Mouse (Mus musculus): ENCODE data around the gene Yeats4.

Yeats4 gene

GRCm38 (mm10) chr10:117225094-117225493, 787 bp upstream of the Yeats4 start:
- Histone ChIP-seq H3K4me1 (replicated peaks; ENCODE audit: low read depth, low read length) (peaks cover 51% of the 10 kb centered on the region), H3K36me3 (ENCODE audit: insufficient read depth, low read length) (peaks cover 29% of the 10 kb centered on the region), H3K27me3 (ENCODE audit: insufficient read depth, low read length) (no peaks in the 10 kb centered on the region), H3K9me3 (ENCODE audit: low read length) (no peaks in the 10 kb centered on the region), H3K4me3 (replicated peaks; ENCODE audit: low read length) (peak overlapping the region; percentile 90)
- no peak for TF ChIP-seq POU5F1 (IDR thresholded peaks at IDR 0.05; ENCODE audit: borderline replicate concordance, low read length)
- TF ChIP-seq NANOG (IDR thresholded peaks at IDR 0.05; ENCODE audit: borderline replicate concordance, low read length), result no peak
- no peak; the same call in 1 of the 2 replicates for TF ChIP-seq CTCF (conservative IDR thresholded peaks at IDR 0.05; ENCODE audit: low read length)

GRCm38 (mm10) chr10:117223758-117224101, 577 bp downstream of the Yeats4 start:
- peaks cover 39% of the 10 kb centered on the region for H3K4me1 ChIP-seq (replicated peaks; ENCODE audit: low read depth, low read length)
- H3K36me3 ChIP-seq (ENCODE audit: insufficient read depth, low read length), result peaks cover 40% of the 10 kb centered on the region
- H3K27me3 ChIP-seq (ENCODE audit: insufficient read depth, low read length), result no peaks in the 10 kb centered on the region
- peak overlapping the region; percentile 90 for H3K4me3 ChIP-seq (replicated peaks; ENCODE audit: low read length)
- TF ChIP-seq CTCF (conservative IDR thresholded peaks at IDR 0.05; ENCODE audit: low read length) (no peak), POU5F1 (IDR thresholded peaks at IDR 0.05; ENCODE audit: borderline replicate concordance, low read length) (no peak), NANOG (IDR thresholded peaks at IDR 0.05; ENCODE audit: borderline replicate concordance, low read length) (no peak)
- no peaks in the 10 kb centered on the region for H3K9me3 ChIP-seq (ENCODE audit: low read length)

- Histone ChIP-seq H3K9me3 (ENCODE audit: low read length) (no peaks in the 10 kb centered on the region), H3K4me3 (replicated peaks; ENCODE audit: low read length) (peak overlapping the region; percentile 90), H3K27me3 (ENCODE audit: insufficient read depth, low read length) (no peaks in the 10 kb centered on the region), H3K36me3 (ENCODE audit: insufficient read depth, low read length) (peaks cover 49% of the 10 kb centered on the region), H3K4me1 (replicated peaks; ENCODE audit: low read depth, low read length) (peaks cover 47% of the 10 kb centered on the region)
- no peak for TF ChIP-seq CTCF (conservative IDR thresholded peaks at IDR 0.05; ENCODE audit: low read length)
- no peak for TF ChIP-seq NANOG (IDR thresholded peaks at IDR 0.05; ENCODE audit: borderline replicate concordance, low read length)
- no peak for TF ChIP-seq POU5F1 (IDR thresholded peaks at IDR 0.05; ENCODE audit: borderline replicate concordance, low read length)
Observed at GRCm38 (mm10) chr10:117222821-117223220, 1.5 kb downstream of the Yeats4 start.

GRCm38 (mm10) chr10:117218351-117218750, 6.0 kb downstream of the Yeats4 start:
- H3K27me3 ChIP-seq (ENCODE audit: insufficient read depth, low read length), result no peaks in the 10 kb centered on the region
- H3K9me3 ChIP-seq (ENCODE audit: low read length), result no peaks in the 10 kb centered on the region
- TF ChIP-seq CTCF (conservative IDR thresholded peaks at IDR 0.05; ENCODE audit: low read length), result no peak
- no peak for TF ChIP-seq NANOG (IDR thresholded peaks at IDR 0.05; ENCODE audit: borderline replicate concordance, low read length)
- TF ChIP-seq POU5F1 (IDR thresholded peaks at IDR 0.05; ENCODE audit: borderline replicate concordance, low read length), result no peak

GRCm38 (mm10) chr10:117217246-117217840, 7.0 kb downstream of the Yeats4 start:
- Histone ChIP-seq H3K36me3 (ENCODE audit: insufficient read depth, low read length) (peaks cover 87% of the 10 kb centered on the region), H3K9me3 (ENCODE audit: low read length) (no peaks in the 10 kb centered on the region), H3K27me3 (ENCODE audit: insufficient read depth, low read length) (no peaks in the 10 kb centered on the region), H3K4me1 (replicated peaks; ENCODE audit: low read depth, low read length) (peaks cover 44% of the 10 kb centered on the region), H3K4me3 (replicated peaks; ENCODE audit: low read length) (no peak overlapping the region)
- TF ChIP-seq NANOG (IDR thresholded peaks at IDR 0.05; ENCODE audit: borderline replicate concordance, low read length) (no peak), POU5F1 (IDR thresholded peaks at IDR 0.05; ENCODE audit: borderline replicate concordance, low read length) (no peak)

More at GRCm38 (mm10) chr10:117218351-117218750, 6.0 kb downstream of the Yeats4 start:
- Histone ChIP-seq H3K4me1 (replicated peaks; ENCODE audit: low read depth, low read length) (peaks cover 54% of the 10 kb centered on the region), H3K36me3 (ENCODE audit: insufficient read depth, low read length) (peaks cover 88% of the 10 kb centered on the region), H3K4me3 (replicated peaks; ENCODE audit: low read length) (no peak overlapping the region)

- peaks cover 81% of the 10 kb centered on the region for H3K36me3 ChIP-seq (ENCODE audit: insufficient read depth, low read length)
- H3K9me3 ChIP-seq (ENCODE audit: low read length), result no peaks in the 10 kb centered on the region
- no peak overlapping the region for H3K4me3 ChIP-seq (replicated peaks; ENCODE audit: low read length)
- peak; percentile 94 for TF ChIP-seq CTCF (conservative IDR thresholded peaks at IDR 0.05; ENCODE audit: low read length)
- no peak for TF ChIP-seq NANOG (IDR thresholded peaks at IDR 0.05; ENCODE audit: borderline replicate concordance, low read length)
- no peaks in the 10 kb centered on the region for H3K27me3 ChIP-seq (ENCODE audit: insufficient read depth, low read length)
- peaks cover 39% of the 10 kb centered on the region for H3K4me1 ChIP-seq (replicated peaks; ENCODE audit: low read depth, low read length)
Observed at GRCm38 (mm10) chr10:117216793-117217192, 7.5 kb downstream of the Yeats4 start.

GRCm38 (mm10) chr10:117216132-117216495, 8.2 kb downstream of the Yeats4 start:
- TF ChIP-seq CTCF (conservative IDR thresholded peaks at IDR 0.05; ENCODE audit: low read length), result no peak
- TF ChIP-seq POU5F1 (IDR thresholded peaks at IDR 0.05; ENCODE audit: borderline replicate concordance, low read length), result no peak
- no peak for TF ChIP-seq NANOG (IDR thresholded peaks at IDR 0.05; ENCODE audit: borderline replicate concordance, low read length)
- peaks cover 35% of the 10 kb centered on the region for H3K4me1 ChIP-seq (replicated peaks; ENCODE audit: low read depth, low read length)
- H3K27me3 ChIP-seq (ENCODE audit: insufficient read depth, low read length), result no peaks in the 10 kb centered on the region
- H3K36me3 ChIP-seq (ENCODE audit: insufficient read depth, low read length), result peaks cover 74% of the 10 kb centered on the region
- no peak overlapping the region for H3K4me3 ChIP-seq (replicated peaks; ENCODE audit: low read length)
- H3K9me3 ChIP-seq (ENCODE audit: low read length), result no peaks in the 10 kb centered on the region

- TF ChIP-seq NANOG (IDR thresholded peaks at IDR 0.05; ENCODE audit: borderline replicate concordance, low read length), result no peak
- no peak for TF ChIP-seq POU5F1 (IDR thresholded peaks at IDR 0.05; ENCODE audit: borderline replicate concordance, low read length)
- TF ChIP-seq CTCF (conservative IDR thresholded peaks at IDR 0.05; ENCODE audit: low read length), result no peak
- Histone ChIP-seq H3K4me3 (replicated peaks; ENCODE audit: low read length) (no peak overlapping the region), H3K36me3 (ENCODE audit: insufficient read depth, low read length) (peaks cover 69% of the 10 kb centered on the region), H3K27me3 (ENCODE audit: insufficient read depth, low read length) (no peaks in the 10 kb centered on the region), H3K9me3 (ENCODE audit: low read length) (no peaks in the 10 kb centered on the region), H3K4me1 (replicated peaks; ENCODE audit: low read depth, low read length) (peaks cover 35% of the 10 kb centered on the region)
Observed at GRCm38 (mm10) chr10:117215409-117216131, 8.7 kb downstream of the Yeats4 start.

Measured in E14TG2a.4 (cell line).